Mouse (Mus musculus) kidney, postnatal 0 days (tissue): ENCODE data around the gene Hoxa11. TPM values are rescaled to one million over a fixed set of nuclear protein-coding genes. Genes with fewer than 3 reads are reported as not detected.

ENCODE experiments used
- ATAC-seq: fragments of 200-750 bp; cut with Nextera tagmentation; replicated peaks from 2 replicates; pipeline ENCODE4 v1.8.0; 2017; ENCODE audit warnings: low read depth, moderate number of reproducible peaks, moderate TSS enrichment, moderate library complexity; ENCODE audit not compliant: low FRiP score
- DNase-seq: peaks from one replicate; pipeline ENCODE4 v3.0.0-alpha.2; 2016; ENCODE audit warnings: low spot score
- H3K27ac ChIP-seq: fragments of 300-500 bp; sonication (generic); 2 replicates; pipeline ENCODE4 v1.5.1; 2014; ENCODE audit warnings: mild to moderate bottlenecking
- H3K27me3 ChIP-seq: fragments of 300-500 bp; sonication (generic); 2 replicates; pipeline ENCODE4 v1.6.1; 2014; ENCODE audit warnings: low read length, mixed read lengths; ENCODE audit not compliant: insufficient read depth
- H3K36me3 ChIP-seq: fragments of 300-500 bp; sonication (generic); 2 replicates; pipeline ENCODE4 v1.6.1; 2014; ENCODE audit warnings: low read length, mixed read lengths; ENCODE audit not compliant: insufficient read depth
- H3K4me1 ChIP-seq: fragments of 300-500 bp; sonication (generic); replicated peaks from 2 replicates; pipeline ENCODE4 v1.6.1; 2014; ENCODE audit warnings: antibody characterized with exemption, low read length, mixed read lengths; ENCODE audit not compliant: insufficient read depth
- H3K4me2 ChIP-seq: fragments of 300-500 bp; sonication (generic); 2 replicates; pipeline ENCODE4 v1.6.1; 2014; ENCODE audit warnings: mild to moderate bottlenecking, low read length, moderate library complexity, mixed read lengths
- H3K4me3 ChIP-seq: fragments of 300-500 bp; sonication (generic); replicated peaks from 2 replicates; pipeline ENCODE4 v1.5.1; 2014; ENCODE audit warnings: low read depth, low read length
- H3K9ac ChIP-seq: fragments of 300-500 bp; sonication (generic); 2 replicates; pipeline ENCODE4 v1.6.1; 2014; ENCODE audit warnings: low read depth, low read length
- H3K9me3 ChIP-seq: fragments of 300-500 bp; sonication (generic); replicated peaks from 2 replicates; pipeline ENCODE4 v1.6.1; 2016; ENCODE audit warnings: low read length, inconsistent platforms, mixed read lengths
- CTCF ChIP-seq: IDR thresholded peaks from 2 replicates; pipeline ENCODE4 v1.5.1; 2016; ENCODE audit warnings: antibody characterized with exemption, low read depth, mild to moderate bottlenecking, moderate library complexity
- WGBS: fragments of 180-500 bp; shearing (Covaris S2); extraction: QIAGEN DNeasy Blood & Tissue Kit; methylation state at CpG from one replicate; pipeline ENCODE4 v1.1.7; 2014; 5-methylcytosine and 5-hydroxymethylcytosine counted together
- polyA plus RNA-seq: library from polyadenylated mRNA; unstranded; fragments of >200 nt; fragmentation: Nextera tagmentation; extraction: Ambion mirVana; gene quantifications from 2 replicates; pipeline ENCODE4 v1.2.1, GENCODE M21; 2015

Hoxa11 gene
- polyA plus RNA-seq, 1 experiment from 2014 or later: 27.7 TPM

GRCm38 (mm10) chr6:52281084-52281483 lies 35.5 kb upstream of the Hoxa11 start:
- Histone ChIP-seq H3K4me1 (no peaks in the 10 kb centered on the region), H3K27ac (no peak overlapping the region), H3K9ac (no peak overlapping the region), H3K4me2 (no peak overlapping the region), H3K36me3 (no peaks in the 10 kb centered on the region), H3K9me3 (no peaks in the 10 kb centered on the region), H3K27me3 (peaks cover 16% of the 10 kb centered on the region), H3K4me3 (no peak overlapping the region)
- no peak for TF ChIP-seq CTCF
- 26% methylated on average over 12 of the region's 12 CpGs for WGBS
- ATAC-seq (no peak), DNase-seq (no peak)

GRCm38 (mm10) chr6:52276920-52277319 lies 31.3 kb upstream of the Hoxa11 start:
- no peak for ATAC-seq
- no peak for TF ChIP-seq CTCF
- no peaks in the 10 kb centered on the region for H3K4me1 ChIP-seq
- WGBS: 9% methylated on average over 5 of the region's 5 CpGs
- DNase-seq: no peak
- H3K36me3 ChIP-seq: no peaks in the 10 kb centered on the region
- H3K27ac ChIP-seq: no peak overlapping the region
- no peak overlapping the region for H3K4me3 ChIP-seq
- H3K4me2 ChIP-seq: no peak overlapping the region
- H3K9ac ChIP-seq: no peak overlapping the region
- H3K9me3 ChIP-seq: no peaks in the 10 kb centered on the region
- H3K27me3 ChIP-seq: peaks cover 47% of the 10 kb centered on the region

- H3K9ac ChIP-seq: no peak overlapping the region
- DNase-seq: no peak
- no peak for TF ChIP-seq CTCF
- no peak overlapping the region for H3K27ac ChIP-seq
- H3K4me1 ChIP-seq: no peaks in the 10 kb centered on the region
- no peaks in the 10 kb centered on the region for H3K9me3 ChIP-seq
- H3K27me3 ChIP-seq: peaks cover 53% of the 10 kb centered on the region
- H3K4me2 ChIP-seq: no peak overlapping the region
- 3% methylated on average over 6 of the region's 6 CpGs for WGBS
- H3K4me3 ChIP-seq: no peak overlapping the region
- H3K36me3 ChIP-seq: no peaks in the 10 kb centered on the region
- no peak for ATAC-seq
Observed at GRCm38 (mm10) chr6:52276382-52276781, 30.8 kb upstream of the Hoxa11 start.

GRCm38 (mm10) chr6:52275563-52276280 lies 30.1 kb upstream of the Hoxa11 start:
- H3K9ac ChIP-seq: no peak overlapping the region
- H3K4me2 ChIP-seq: no peak overlapping the region
- no peaks in the 10 kb centered on the region for H3K36me3 ChIP-seq
- H3K4me3 ChIP-seq: no peak overlapping the region
- ATAC-seq: no peak
- H3K4me1 ChIP-seq: no peaks in the 10 kb centered on the region
- DNase-seq: no peak
- no peaks in the 10 kb centered on the region for H3K9me3 ChIP-seq
- WGBS: 22% methylated on average over 8 of the region's 8 CpGs
- no peak overlapping the region for H3K27ac ChIP-seq
- peaks cover 59% of the 10 kb centered on the region for H3K27me3 ChIP-seq
- TF ChIP-seq CTCF: no peak

- no peak for ATAC-seq
- DNase-seq: no peak
- no peak overlapping the region for H3K27ac ChIP-seq
- no peak overlapping the region for H3K4me3 ChIP-seq
- no peaks in the 10 kb centered on the region for H3K9me3 ChIP-seq
- no peak overlapping the region for H3K4me2 ChIP-seq
- H3K4me1 ChIP-seq: no peaks in the 10 kb centered on the region
- H3K36me3 ChIP-seq: no peaks in the 10 kb centered on the region
- H3K27me3 ChIP-seq: peaks cover 71% of the 10 kb centered on the region
- no peak overlapping the region for H3K9ac ChIP-seq
- WGBS: 10% methylated on average over 11 of the region's 11 CpGs
- no peak for TF ChIP-seq CTCF
Observed at GRCm38 (mm10) chr6:52274576-52274975, 29.0 kb upstream of the Hoxa11 start.

- no peak for ATAC-seq
- no peak overlapping the region for H3K27ac ChIP-seq
- H3K27me3 ChIP-seq: peaks cover 79% of the 10 kb centered on the region
- no peak overlapping the region for H3K9ac ChIP-seq
- H3K9me3 ChIP-seq: no peaks in the 10 kb centered on the region
- no peaks in the 10 kb centered on the region for H3K36me3 ChIP-seq
- 11% methylated on average over 22 of the region's 22 CpGs for WGBS
- no peak overlapping the region for H3K4me2 ChIP-seq
- no peak for DNase-seq
- no peak for TF ChIP-seq CTCF
- H3K4me1 ChIP-seq: no peaks in the 10 kb centered on the region
- H3K4me3 ChIP-seq: no peak overlapping the region
Observed at GRCm38 (mm10) chr6:52273656-52274280, 28.2 kb upstream of the Hoxa11 start.
